Mouse (Mus musculus): ENCODE measurements around the gene Zcwpw1.

DNA sequence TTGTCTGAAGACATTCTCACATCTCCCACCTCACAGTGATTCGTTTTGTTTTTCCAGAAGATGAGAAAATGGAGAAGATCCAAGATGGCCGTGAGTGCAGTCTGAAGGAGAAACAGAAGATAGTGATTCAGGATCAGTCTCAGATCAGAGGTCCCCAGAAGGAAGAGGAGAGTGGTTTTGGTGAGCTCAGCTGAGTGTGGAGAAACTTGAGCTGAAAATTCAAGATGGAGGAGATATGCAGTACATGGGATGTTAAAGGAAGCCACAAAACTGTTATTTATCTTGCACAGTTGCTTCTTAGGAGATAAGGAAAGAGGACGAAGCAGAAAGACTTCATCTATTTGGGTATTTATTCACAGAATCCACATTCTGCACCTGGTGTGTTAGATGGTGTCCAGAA, 13.3 kb downstream of the Zcwpw1 start:
- no peak for TF ChIP-seq CTCF (IDR thresholded peaks at IDR 0.05)
- no peak for TF ChIP-seq EP300 (IDR thresholded peaks at IDR 0.05)

Measured in lung, postnatal 0 days (tissue).